Mouse (Mus musculus) brain, embryonic 14.5 days (tissue): ENCODE data around the gene Hoxa11. TPM values are rescaled to one million over a fixed set of nuclear protein-coding genes. Genes with fewer than 3 reads are reported as not detected.

Experiments used
- DNase-seq: peaks from one replicate; pipeline ENCODE4 v3.0.0-alpha.2; 2011; ENCODE audit warnings: low read depth
- CTCF ChIP-seq: fragments of 200-500 bp; IDR thresholded peaks from 2 replicates; pipeline ENCODE4 v1.5.1; 2012; ENCODE audit warnings: inconsistent platforms, mild to moderate bottlenecking, moderate library complexity, borderline replicate concordance; ENCODE audit not compliant: insufficient read depth, insufficient read length; ENCODE audit errors: extremely low read depth
- POLR2A ChIP-seq: fragments of 200-500 bp; IDR thresholded peaks from 2 replicates; pipeline ENCODE4 v1.6.1; 2012; ENCODE audit warnings: mild to moderate bottlenecking, inconsistent platforms, borderline replicate concordance; ENCODE audit not compliant: poor library complexity, insufficient read depth, insufficient read length, severe bottlenecking; ENCODE audit errors: extremely low read depth
- polyA plus RNA-seq: library from polyadenylated mRNA; depleted of rRNA; stranded (reverse); fragments of >200 nt; gene quantifications from 2 replicates; pipeline ENCODE4 v1.2.3, GENCODE M21; 2012; rRNA removed

The Hoxa11 gene
- polyA plus RNA-seq, result 0.04 TPM in 1 of 2 replicates, not detected in the other

DNA sequence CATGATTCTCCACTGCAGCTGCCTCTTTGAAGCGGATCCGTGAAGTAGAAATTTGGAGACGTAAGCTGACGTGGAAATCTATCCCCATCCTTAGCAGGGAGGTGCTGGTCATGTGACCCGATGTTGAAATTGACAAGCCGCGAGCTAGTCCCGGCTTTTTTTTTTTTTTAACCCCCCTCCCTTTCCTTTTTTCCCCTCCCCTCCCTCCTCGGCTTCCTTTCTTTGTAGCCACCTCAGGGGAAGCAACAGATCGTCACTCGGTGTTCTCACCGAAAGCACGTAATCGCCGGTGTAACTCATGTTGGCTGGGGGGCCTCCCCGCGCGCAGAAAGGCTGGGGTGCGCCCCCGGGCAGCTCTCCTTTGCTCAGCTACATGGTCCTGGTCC lies at the start of gene Hoxa11:
Gene Hoxa11 (minus strand): TSS at position 54 of the 386 bp plus-strand sequence.
- TF ChIP-seq POLR2A (no peak), CTCF (no peak)
- DNase-seq, result no peak

GRCm38 (mm10) chr6:52294616-52295015 lies 49.0 kb upstream of the Hoxa11 start:
- TF ChIP-seq POLR2A, result no peak
- no peak for TF ChIP-seq CTCF

GRCm38 (mm10) chr6:52292328-52292727 lies 46.7 kb upstream of the Hoxa11 start:
- DNase-seq, result no peak
- TF ChIP-seq POLR2A, result no peak
- TF ChIP-seq CTCF, result no peak

More at GRCm38 (mm10) chr6:52294616-52295015, 49.0 kb upstream of the Hoxa11 start:
- no peak for DNase-seq

GRCm38 (mm10) chr6:52291021-52291860 lies 45.6 kb upstream of the Hoxa11 start:
- peak; percentile 55 for DNase-seq

DNA sequence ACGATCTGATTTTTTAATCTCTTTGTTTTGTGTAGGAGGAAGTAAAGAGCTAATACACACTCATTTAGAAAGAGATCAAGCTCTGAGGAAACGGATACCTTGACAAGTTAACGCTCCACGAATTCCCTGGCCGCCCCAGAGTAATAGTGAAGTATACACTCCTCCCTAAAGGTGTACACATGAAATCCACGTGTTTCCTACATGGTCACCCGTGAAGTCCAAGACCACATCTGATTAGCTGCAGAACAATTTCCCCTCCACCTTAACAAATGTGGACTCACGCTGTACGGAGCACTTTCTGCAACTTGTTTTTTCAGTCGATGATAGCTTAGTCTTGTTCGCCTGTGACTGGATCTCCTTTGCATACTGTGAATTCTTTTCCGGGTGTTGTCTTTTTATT lies 44.6 kb upstream of the Hoxa11 start:
- DNase-seq, result no peak
- TF ChIP-seq POLR2A (no peak), CTCF (no peak)

More at GRCm38 (mm10) chr6:52291021-52291860, 45.6 kb upstream of the Hoxa11 start:
- TF ChIP-seq POLR2A, result no peak
- no peak for TF ChIP-seq CTCF

- no peak for TF ChIP-seq CTCF
- no peak for TF ChIP-seq POLR2A
- DNase-seq, result no peak
These were observed 38.3 kb upstream of the Hoxa11 start for GRCm38 (mm10) chr6:52283896-52284295.

- TF ChIP-seq CTCF, result no peak
- TF ChIP-seq POLR2A, result no peak
- no peak for DNase-seq
These were observed 35.5 kb upstream of the Hoxa11 start for GRCm38 (mm10) chr6:52281084-52281483.

DNA sequence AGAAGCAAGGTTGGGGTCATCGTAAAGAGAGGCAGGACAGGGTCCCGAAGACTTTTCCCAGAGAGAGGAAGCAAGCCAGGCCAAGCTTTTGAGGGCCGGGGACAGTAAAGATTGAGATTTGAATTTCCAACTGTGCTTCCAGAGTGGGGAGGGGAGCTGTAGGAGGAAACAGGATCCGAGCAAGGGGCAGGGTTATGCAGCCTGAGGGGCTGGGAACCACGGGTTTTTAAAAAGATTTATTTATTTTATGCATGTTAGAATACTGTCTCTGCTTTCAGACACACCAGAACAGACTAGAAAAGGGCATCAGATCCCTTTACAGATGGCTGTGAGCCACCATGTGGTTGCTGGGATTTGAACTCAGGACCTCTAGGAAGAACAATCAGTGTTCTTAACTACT lies 31.3 kb upstream of the Hoxa11 start:
- TF ChIP-seq CTCF, result no peak

GRCm38 (mm10) chr6:52276382-52276781 lies 30.8 kb upstream of the Hoxa11 start:
- DNase-seq, result no peak
- TF ChIP-seq CTCF (no peak), POLR2A (no peak)

More for the DNA sequence above, 31.3 kb upstream of the Hoxa11 start:
- no peak for DNase-seq

DNA sequence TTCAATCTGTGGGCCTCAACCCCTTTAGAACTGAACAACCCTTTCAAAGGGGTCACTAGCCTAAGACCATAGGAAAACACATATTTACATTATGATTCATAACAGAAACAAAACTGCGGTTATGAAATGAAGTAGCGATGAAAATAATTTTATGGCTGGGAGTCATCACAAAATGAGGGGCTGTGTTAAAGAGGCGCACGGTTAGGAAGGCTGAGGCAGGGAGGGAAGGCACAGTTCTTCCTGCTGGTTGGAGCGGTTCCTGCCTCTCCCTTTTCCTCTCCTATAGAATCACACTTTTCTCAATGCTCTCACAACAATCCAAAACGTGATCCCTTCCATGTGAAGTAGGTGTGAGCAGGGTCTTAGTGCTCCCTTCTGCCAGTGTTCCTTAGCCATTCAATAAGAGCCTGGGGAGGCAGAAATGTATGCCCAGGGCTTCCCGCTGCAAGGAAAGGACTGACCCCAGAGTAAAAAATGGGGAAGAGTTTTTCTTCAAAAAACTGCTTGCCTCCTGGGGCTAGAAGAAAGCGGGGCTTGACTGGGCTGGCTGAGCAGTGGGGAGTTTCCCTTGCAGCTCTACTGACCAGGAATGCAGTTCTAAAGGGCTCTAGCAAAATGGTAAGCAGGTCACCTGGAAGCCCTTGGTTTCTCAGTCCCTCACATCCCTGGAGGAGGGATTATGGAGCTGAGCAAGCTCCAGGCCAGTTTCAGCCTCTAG lies 30.1 kb upstream of the Hoxa11 start:
- no peak for DNase-seq
- TF ChIP-seq CTCF (no peak), POLR2A (no peak)

- TF ChIP-seq POLR2A, result no peak
- TF ChIP-seq CTCF, result no peak
- DNase-seq, result no peak
These were observed 29.0 kb upstream of the Hoxa11 start for GRCm38 (mm10) chr6:52274576-52274975.
